Mouse (Mus musculus): ENCODE measurements around the gene Oas1a. TPM values are rescaled to one million over a fixed set of nuclear protein-coding genes. Genes with fewer than 3 reads are reported as not detected.
"Not testable (repeated sequence)": the region's sequence is repeated elsewhere in the genome, so short reads cannot be mapped to it uniquely, and the experiment has no call there.

The Oas1a gene
- total RNA-seq, 2 experiments from 2014 or later = 0.82 to 1.1 TPM

DNA sequence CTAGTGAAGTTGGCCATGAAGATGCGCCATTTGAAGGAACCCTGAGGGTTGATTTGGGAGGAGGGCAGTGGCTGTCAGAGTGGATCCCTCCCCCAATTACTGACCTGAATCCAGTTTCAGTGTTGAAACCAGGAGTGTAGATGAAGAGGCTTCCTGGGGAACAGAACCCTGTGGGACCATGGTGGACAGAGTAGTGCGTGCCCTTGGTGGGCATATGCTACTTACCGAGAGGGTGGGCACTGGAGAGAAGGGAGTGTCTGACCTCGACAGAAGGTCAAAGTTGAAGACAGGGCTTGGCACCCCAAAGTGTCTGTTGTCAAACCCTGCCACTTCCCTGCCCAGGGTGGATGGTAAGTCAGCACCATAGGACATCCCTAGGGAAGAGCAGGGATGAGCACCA, 13.5 kb downstream of the Oas1a start:
- not testable (repeated sequence) for DNase-seq

- DNase-seq = no peak
These were observed 15.1 kb downstream of the Oas1a start for GRCm38 (mm10) chr5:120892243-120892660.

- DNase-seq = not testable (repeated sequence)
These were observed 15.6 kb downstream of the Oas1a start for GRCm38 (mm10) chr5:120891566-120892242.

- no peak for DNase-seq
These were observed 16.3 kb downstream of the Oas1a start for GRCm38 (mm10) chr5:120890991-120891390.

DNA sequence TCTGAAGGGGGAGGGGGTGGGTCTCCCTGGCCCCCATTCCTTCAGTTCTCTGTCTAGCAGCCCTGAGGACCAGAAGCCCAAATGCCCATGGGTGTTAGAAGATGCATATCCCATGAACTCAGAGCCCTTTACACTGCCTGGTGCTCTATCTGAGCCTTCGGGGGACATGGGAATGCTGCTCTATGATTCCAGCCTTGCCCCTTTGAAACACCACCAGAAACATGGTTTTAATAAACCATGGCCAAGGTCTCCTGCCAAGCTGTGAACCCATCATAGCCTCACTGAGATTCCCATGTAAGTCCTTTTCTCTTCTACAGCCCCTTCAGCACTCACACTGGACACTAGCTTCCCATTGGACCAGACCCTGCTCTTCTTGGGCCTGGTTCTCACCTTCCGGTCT, 17.3 kb downstream of the Oas1a start:
- no peak for DNase-seq

DNA sequence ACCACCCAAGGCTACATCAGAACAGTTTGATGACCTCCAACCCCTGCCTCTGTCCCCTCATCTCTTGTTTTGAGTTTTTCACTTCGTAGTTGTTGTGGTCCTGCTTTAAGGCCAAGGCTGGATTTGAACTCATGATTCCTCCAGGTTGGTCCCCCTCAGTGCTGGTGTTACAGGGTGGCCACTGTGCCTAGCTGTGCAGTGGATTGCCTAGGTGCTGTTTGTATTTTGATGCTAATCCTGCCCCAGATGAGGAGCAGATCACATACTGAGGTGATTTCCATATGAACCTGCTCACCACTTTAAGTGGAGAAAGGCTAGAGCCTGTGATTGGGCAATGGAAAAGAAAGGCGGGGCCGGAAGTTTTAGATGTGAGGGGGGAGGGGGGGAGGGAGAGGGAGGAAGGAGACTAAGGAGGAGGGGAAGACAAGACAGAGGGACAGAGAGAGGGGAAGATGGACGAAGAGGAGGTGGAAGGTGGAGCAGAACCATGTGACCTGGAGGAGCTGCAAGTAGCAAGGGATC, 19.0 kb downstream of the Oas1a start:
- not testable (repeated sequence) for DNase-seq

GRCm38 (mm10) chr5:120887831-120888230, 19.5 kb downstream of the Oas1a start:
- no peak for DNase-seq

GRCm38 (mm10) chr5:120887413-120887812, 19.9 kb downstream of the Oas1a start, which contains the start of gene Oas1g:
Gene Oas1g (minus strand): TSS chr5:120887613.
- peak in 1 of 2 experiments; percentile 15 for DNase-seq

DNA sequence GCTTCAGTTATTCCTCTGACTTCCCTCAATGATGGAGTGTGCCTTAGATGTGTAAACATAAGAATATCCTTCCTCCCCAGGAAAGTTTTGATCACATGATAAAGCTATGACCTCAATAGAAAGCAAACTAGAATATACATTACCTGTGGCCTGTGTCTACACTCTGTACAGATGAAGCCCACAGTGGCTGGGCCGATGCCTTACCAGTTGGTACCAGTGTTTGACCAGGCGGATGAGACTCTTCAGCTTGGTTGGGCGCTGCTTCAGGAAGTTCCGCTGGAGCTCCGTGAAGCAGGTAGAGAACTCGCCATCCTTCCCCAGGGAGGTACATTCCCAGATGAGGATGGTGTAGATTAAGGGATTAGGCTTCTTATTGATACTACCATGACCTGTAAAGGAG, 25.6 kb downstream of the Oas1a start:
- not testable (repeated sequence) for DNase-seq

DNA sequence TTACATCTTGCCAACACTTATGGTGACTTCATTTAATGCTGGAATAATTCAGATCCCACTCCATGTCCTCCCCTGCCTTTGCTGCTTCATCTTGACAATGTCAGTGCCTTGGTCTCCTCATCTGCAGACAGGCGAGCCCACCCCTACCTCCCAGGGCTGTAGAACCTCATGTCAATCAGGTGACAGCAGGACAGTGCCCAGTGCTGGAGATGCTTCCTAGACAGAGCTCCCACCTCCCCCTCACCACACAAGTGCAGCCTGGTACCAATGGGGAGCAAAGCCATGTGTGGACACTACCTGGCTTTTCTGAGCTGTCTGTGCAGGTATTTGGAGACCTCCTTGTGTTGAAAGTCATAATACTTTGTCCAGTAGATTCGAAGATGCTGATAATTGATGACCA, 28.5 kb downstream of the Oas1a start:
- not testable (repeated sequence) for DNase-seq

GRCm38 (mm10) chr5:120877407-120877806, 29.9 kb downstream of the Oas1a start:
- not testable (repeated sequence) for DNase-seq

DNA sequence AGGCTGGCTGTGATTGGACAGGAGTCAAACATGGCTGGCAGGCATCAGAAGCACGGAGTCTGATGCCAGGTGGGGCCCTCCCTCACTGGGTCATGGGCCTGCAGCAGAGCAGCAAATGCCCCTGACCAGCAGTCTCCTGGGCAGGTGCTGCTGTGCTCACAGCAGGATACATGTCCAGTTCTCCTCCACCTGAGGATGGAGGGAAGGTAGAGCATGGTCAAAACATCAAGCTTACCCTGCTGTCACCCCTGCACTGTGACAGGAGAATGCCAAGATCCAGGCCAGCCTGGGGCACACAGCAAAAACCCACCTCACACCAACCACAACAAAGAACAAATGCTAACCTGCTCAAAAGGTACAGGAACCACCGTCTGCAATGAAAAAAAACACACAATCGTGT, 30.5 kb downstream of the Oas1a start:
- DNase-seq = not testable (repeated sequence)

GRCm38 (mm10) chr5:120871469-120871868, 35.9 kb downstream of the Oas1a start:
- DNase-seq = no peak

DNA sequence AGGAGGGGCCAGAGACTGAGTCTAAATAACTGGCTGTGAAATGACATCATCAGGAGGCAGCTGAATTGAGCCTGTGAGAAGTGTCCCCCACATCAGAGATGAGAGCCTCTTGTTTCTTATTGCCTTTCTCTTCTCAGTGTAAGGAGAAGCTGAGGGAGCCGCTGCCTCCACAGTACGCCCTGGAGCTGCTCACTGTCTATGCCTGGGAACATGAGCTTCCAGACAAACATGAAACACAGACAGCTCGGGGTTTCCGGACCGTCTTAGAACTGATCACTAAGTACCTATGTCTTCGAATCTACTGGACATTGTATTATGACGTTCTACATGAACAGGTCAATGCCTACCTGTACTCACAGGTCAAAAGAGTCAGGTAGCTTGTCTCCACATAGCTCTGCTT, 36.5 kb downstream of the Oas1a start:
- no peak for DNase-seq

DNA sequence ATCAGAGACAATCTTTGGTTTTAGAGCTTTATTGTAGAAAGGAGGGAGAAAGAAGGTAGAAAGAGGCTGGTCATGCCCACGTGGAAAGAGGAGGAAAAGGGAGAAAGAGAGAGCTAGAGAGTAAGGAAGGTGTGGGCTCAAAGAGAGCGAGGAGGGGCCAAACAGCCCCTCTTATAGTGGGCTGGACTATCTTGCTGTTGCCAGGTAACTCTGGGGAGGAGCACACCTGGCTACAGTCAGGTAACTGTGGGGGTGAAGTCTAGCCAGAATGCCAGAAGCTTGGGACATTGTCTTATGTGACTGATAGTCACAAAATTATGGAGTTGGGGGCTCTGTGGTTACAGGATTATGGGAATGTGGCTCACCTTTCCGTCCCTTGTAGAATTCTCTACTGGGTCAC, 37.2 kb downstream of the Oas1a start:
- DNase-seq = no peak

- DNase-seq = no peak
These were observed 37.8 kb downstream of the Oas1a start for GRCm38 (mm10) chr5:120869436-120870015.

GRCm38 (mm10) chr5:120865336-120865860, 41.9 kb downstream of the Oas1a start:
- no peak for DNase-seq

DNA sequence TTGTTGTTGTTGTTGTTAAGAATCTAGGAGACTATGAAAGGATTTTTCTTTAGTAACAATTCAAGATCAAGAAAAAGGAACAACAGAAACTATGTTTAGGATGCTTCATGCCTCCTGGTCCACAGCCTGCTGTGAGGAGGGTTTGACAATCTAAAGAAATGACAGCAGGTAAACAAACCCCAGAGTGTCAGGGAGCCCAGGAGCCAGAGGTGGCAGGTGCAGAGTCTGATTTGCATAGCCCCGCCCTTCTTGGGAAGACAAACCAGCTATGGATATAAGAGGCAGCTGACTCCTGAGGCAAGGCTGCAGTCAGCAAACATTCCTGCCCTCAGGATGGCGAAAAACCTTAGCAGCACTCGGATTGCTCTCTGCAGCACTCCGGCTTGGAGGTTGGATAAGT, 46.2 kb downstream of the Oas1a start, which contains the start of gene Oas1h:
Gene Oas1h, plus strand, starts transcription at position 301 of the 400 bp plus-strand sequence.
- DNase-seq = no peak

DNA sequence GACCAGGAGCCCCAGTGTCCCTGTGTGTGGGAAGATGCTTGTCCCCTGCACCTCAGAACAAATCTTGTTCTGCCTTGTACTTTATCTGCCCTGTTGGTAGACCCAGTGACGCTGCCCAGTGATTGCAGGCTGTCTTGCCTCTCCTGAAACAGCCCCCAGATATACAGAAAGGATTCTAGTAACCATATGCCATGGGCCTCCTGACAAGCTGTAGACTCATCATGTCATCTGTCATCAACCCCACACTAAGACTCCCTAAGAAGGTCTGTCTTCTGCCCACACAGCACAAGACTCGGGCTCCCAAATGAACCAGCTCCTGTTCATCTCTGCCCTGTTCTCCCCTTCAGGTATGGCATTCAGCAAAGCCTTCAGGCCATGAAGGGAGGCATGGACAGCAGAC, 48.1 kb downstream of the Oas1a start:
- DNase-seq = no peak

DNA sequence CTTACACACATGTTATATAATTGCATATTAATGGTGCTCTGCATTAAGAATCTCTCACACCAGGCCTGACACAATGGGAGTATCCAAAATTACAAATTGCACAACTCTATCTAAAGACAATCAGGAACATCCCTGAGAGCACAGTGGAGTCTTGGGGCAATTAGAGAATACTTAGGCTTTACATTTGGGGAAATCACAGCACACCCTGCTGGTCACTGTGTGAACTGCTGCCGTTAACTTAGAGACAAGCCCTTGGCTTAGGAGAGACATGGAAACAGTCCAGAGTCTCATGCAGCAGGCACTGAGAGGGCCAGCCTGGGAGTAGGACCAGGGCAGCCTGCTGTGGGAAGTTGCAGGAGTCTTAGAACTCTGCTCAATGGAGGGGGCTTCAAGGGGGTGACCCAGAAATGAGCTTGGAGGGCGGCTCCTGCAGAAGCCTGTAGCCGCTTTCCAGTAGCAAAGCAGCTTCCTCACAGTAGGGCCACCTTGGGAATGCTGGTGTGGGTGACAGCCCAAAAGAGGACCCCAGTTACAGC, 57.7 kb downstream of the Oas1a start:
- peak; percentile 16 to 37 for DNase-seq

DNA sequence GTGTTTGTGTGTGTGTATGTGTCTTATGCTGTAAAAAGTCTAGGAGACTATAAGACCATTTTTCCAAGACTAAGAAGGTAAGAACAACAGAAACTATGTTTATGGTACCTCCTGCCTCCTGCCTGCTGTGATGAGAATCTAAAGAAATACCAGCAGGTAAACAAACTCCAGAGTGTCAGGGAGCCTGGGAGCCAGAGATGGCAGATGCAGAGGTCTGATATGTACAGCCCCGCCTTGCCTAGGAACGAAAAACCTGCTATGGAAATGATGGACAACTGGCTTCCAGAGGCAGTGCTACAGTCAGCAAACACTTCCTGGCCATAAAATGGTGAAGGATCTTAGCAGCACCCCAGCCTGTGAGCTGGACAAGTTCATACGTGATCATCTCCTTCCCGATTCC, 60.3 kb downstream of the Oas1a start, which contains the start of gene Oas1f:
Gene Oas1f, plus strand, starts transcription at position 301 of the 400 bp plus-strand sequence.
- DNase-seq = no peak
